Mouse (Mus musculus): Measurements from ENCODE around the gene Rpl19. TPM values are rescaled to one million over a fixed set of nuclear protein-coding genes. Genes with fewer than 3 reads are reported as not detected.

Rpl19 gene
- polyA plus RNA-seq, 1 experiment = 1,033 TPM

- H3K4me3 ChIP-seq (ENCODE audit: control insufficient read depth, insufficient read depth, low read length) = no peak overlapping the region
- WGBS = 83% methylated on average over 8 of the region's 8 CpGs
- H3K27ac ChIP-seq (ENCODE audit: control insufficient read depth, insufficient read depth, low read length) = no peak overlapping the region
- no peaks in the 10 kb centered on the region for H3K27me3 ChIP-seq (ENCODE audit: control insufficient read depth, insufficient read depth, low read length)
- H3K4me1 ChIP-seq (replicated peaks; ENCODE audit: control insufficient read depth, insufficient read depth, low read length) = no peaks in the 10 kb centered on the region
- no peaks in the 10 kb centered on the region for H3K36me3 ChIP-seq (ENCODE audit: control insufficient read depth, insufficient read depth, low read length)
- no peak for TF ChIP-seq CTCF (IDR thresholded peaks at IDR 0.05; ENCODE audit: borderline replicate concordance, control insufficient read depth, extremely low read depth, insufficient read depth, low read length, poor library complexity)
- TF ChIP-seq POLR2A (IDR thresholded peaks at IDR 0.05; ENCODE audit: control insufficient read depth, extremely low read depth, insufficient read depth, low read length, poor library complexity) = no peak
- DNase-seq = no peak
Observed at GRCm38 (mm10) chr11:98077086-98077485, 50.6 kb downstream of the Rpl19 start.

Other genes starting within 250 kb of the Rpl19 start
- gene Rpl23, start 244.3 kb upstream of the Rpl19 start, polyA plus RNA-seq (2012; rRNA removed) = 140 and 154 TPM in 2 replicates
- 167 and 178 TPM in 2 replicates for gene Lasp1, start 227.7 kb upstream of the Rpl19 start, polyA plus RNA-seq (2012; rRNA removed)
- gene B230217C12Rik, start 185.9 kb upstream of the Rpl19 start, polyA plus RNA-seq (2012; rRNA removed) = 4.7 and 6.2 TPM in 2 replicates
- gene Fbxo47, start 142.6 kb upstream of the Rpl19 start, polyA plus RNA-seq (2012; rRNA removed) = 0.19 and 0.28 TPM in 2 replicates
- gene Plxdc1, start 40.3 kb upstream of the Rpl19 start, polyA plus RNA-seq (2012; rRNA removed) = 77.5 and 94.1 TPM in 2 replicates
- gene Arl5c, start 30.5 kb upstream of the Rpl19 start, polyA plus RNA-seq (2012; rRNA removed) = 181 and 217 TPM in 2 replicates
- 27.1 and 32.9 TPM in 2 replicates for gene Cacnb1, start 3.7 kb upstream of the Rpl19 start, polyA plus RNA-seq (2012; rRNA removed)
- gene Stac2, start 26.8 kb downstream of the Rpl19 start, polyA plus RNA-seq (2012; rRNA removed) = 0.50 and 0.55 TPM in 2 replicates
- 37.8 and 40.3 TPM in 2 replicates for gene Fbxl20, start 123.7 kb downstream of the Rpl19 start, polyA plus RNA-seq (2012; rRNA removed)
- 29.0 and 30.8 TPM in 2 replicates for gene Med1, start 166.6 kb downstream of the Rpl19 start, polyA plus RNA-seq (2012; rRNA removed)
- gene Cdk12, start 176.3 kb downstream of the Rpl19 start, polyA plus RNA-seq (2012; rRNA removed) = 27.0 and 30.4 TPM in 2 replicates

Data from thymus, adult 2 months (tissue).